Mouse (Mus musculus): Measurements from ENCODE around the gene Pex19.

- peak; percentile 85 for TF ChIP-seq POLR2A (IDR thresholded peaks at IDR 0.05; ENCODE audit: control insufficient read depth, low read depth, low read length)
- TF ChIP-seq CTCF (IDR thresholded peaks at IDR 0.05; ENCODE audit: control insufficient read depth, insufficient read depth, insufficient replicate concordance, low read depth, low read length) = no peak
These were observed 44.3 kb upstream of the Pex19 start, which contains the start of the genes Copa and Ncstn for GRCm38 (mm10) chr1:172082101-172082898.
